Mouse (Mus musculus) kidney, postnatal 25 days (tissue): ENCODE results near the gene Ikzf1.

Experiments
- DNase-seq, 2 experiments: peaks; one replicate each; pipeline ENCODE4 v3.0.0; 2021; ENCODE audit warnings: mixed read lengths in 2 of 2

The Ikzf1 gene

GRCm38 (mm10) chr11:11809404-11810175 lies 124.8 kb downstream of the Ikzf1 start:
- DNase-seq = no peak

GRCm38 (mm10) chr11:11811906-11812480 lies 127.2 kb downstream of the Ikzf1 start:
- DNase-seq = peak; percentile 80 to 86

- DNase-seq = no peak
Measured at GRCm38 (mm10) chr11:11815737-11816136, 130.9 kb downstream of the Ikzf1 start.

- DNase-seq = no peak
Measured at GRCm38 (mm10) chr11:11818797-11819196, 134.0 kb downstream of the Ikzf1 start.

GRCm38 (mm10) chr11:11819206-11819605 lies 134.4 kb downstream of the Ikzf1 start:
- no peak for DNase-seq

GRCm38 (mm10) chr11:11820251-11820650 lies 135.4 kb downstream of the Ikzf1 start:
- peak; percentile 65 to 85 for DNase-seq

GRCm38 (mm10) chr11:11820737-11821136 lies 135.9 kb downstream of the Ikzf1 start:
- no peak for DNase-seq

GRCm38 (mm10) chr11:11821387-11821975 lies 136.7 kb downstream of the Ikzf1 start:
- DNase-seq = peak in 1 of 2 experiments; percentile 43
